Mouse (Mus musculus): ENCODE data around the gene Spag9.

DNA sequence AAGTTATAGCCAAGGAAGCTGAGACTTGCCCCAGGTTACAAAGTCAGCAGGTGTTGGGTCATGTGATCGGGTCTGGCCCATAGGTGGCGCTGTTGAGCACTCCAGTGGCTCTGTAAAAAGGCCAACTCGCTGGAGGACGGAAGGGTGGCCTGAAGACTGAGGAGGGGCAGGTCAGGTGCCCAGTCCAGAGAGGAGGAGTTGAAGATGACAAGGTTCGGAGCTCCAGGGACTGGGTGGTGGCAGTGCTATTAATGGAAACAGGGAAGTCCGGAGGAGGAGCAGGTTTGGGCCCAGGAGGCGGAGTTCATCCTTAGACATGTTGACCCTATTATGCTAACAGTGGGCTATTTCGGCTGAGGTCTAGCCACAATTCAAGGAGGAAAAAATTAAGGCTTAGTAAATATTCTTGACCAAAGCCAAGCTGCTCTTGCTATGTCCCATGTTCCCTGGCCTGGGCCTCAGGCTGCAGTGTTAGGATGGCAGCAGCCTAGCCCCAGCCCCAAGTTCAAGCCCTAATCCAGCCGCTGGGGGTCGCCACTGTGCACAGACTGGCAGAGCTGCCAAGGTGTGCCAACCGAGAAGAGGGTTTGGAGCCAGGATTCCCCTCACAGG lies 137.6 kb downstream of the Spag9 start:
- TF ChIP-seq CTCF (IDR thresholded peaks at IDR 0.05) (peak; percentile 97), EP300 (IDR thresholded peaks at IDR 0.05) (no peak)
